Mouse (Mus musculus): ENCODE data around the gene Fam172a. TPM values are rescaled to one million over a fixed set of nuclear protein-coding genes. Genes with fewer than 3 reads are reported as not detected.
A peak's percentile ranks its signal among the peaks of the same experiment; 100 is the strongest.
"Not testable (repeated sequence)": the region's sequence is repeated elsewhere in the genome, so short reads cannot be mapped to it uniquely, and the experiment has no call there.

The Fam172a gene
- polyA plus RNA-seq (2012; rRNA removed) = 4.9 and 5.3 TPM in 2 replicates

- H3K36me3 ChIP-seq (ENCODE audit: control insufficient read depth, insufficient read depth, low read length); DNase-seq; H3K4me1 ChIP-seq (ENCODE audit: control insufficient read depth, insufficient read depth, low read length); H3K27ac ChIP-seq (ENCODE audit: insufficient read depth, low read depth, low read length); H3K4me3 ChIP-seq (ENCODE audit: insufficient read depth, low read depth, low read length); H3K27me3 ChIP-seq (replicated peaks; ENCODE audit: control insufficient read depth, insufficient read depth, low read length): not testable (repeated sequence)
- WGBS = no CpG with 5 or more reads among the region's 6 CpGs
These were observed at the start of gene Fam172a for GRCm38 (mm10) chr13:77701733-77702132. TSS of gene Fam172a (plus strand) at chr13:77702033.

- DNase-seq = no peak
- Histone ChIP-seq H3K4me1 (ENCODE audit: control insufficient read depth, insufficient read depth, low read length) (no peaks in the 10 kb centered on the region), H3K4me3 (ENCODE audit: insufficient read depth, low read depth, low read length) (no peak overlapping the region), H3K27ac (ENCODE audit: insufficient read depth, low read depth, low read length) (no peak overlapping the region), H3K36me3 (ENCODE audit: control insufficient read depth, insufficient read depth, low read length) (no peaks in the 10 kb centered on the region), H3K27me3 (replicated peaks; ENCODE audit: control insufficient read depth, insufficient read depth, low read length) (no peaks in the 10 kb centered on the region)
- TF ChIP-seq CTCF (conservative IDR thresholded peaks at IDR 0.05; ENCODE audit: insufficient read depth, insufficient read length, low read depth, low read length) (no peak), POLR2A (IDR thresholded peaks at IDR 0.05; ENCODE audit: low read depth, low read length) (no peak)
- WGBS = 31% methylated on average over 2 of the region's 2 CpGs
These were observed 13.2 kb upstream of the Fam172a start for GRCm38 (mm10) chr13:77688651-77689050.

- H3K4me1 ChIP-seq (ENCODE audit: control insufficient read depth, insufficient read depth, low read length) = no peaks in the 10 kb centered on the region
- TF ChIP-seq CTCF (conservative IDR thresholded peaks at IDR 0.05; ENCODE audit: insufficient read depth, insufficient read length, low read depth, low read length) (no peak), POLR2A (IDR thresholded peaks at IDR 0.05; ENCODE audit: low read depth, low read length) (peak; percentile 40)
- H3K27ac ChIP-seq (ENCODE audit: insufficient read depth, low read depth, low read length) = no peak overlapping the region; the same call in 1 of the 2 replicates
- H3K27me3 ChIP-seq (replicated peaks; ENCODE audit: control insufficient read depth, insufficient read depth, low read length) = no peaks in the 10 kb centered on the region
- H3K4me3 ChIP-seq (ENCODE audit: insufficient read depth, low read depth, low read length) = peak overlapping the region; percentile 84
- under 1% methylated on average over 35 of the region's 35 CpGs for WGBS
- H3K36me3 ChIP-seq (ENCODE audit: control insufficient read depth, insufficient read depth, low read length) = no peaks in the 10 kb centered on the region
- peak; percentile 96 for DNase-seq
These were observed 6.7 kb downstream of the Fam172a start for GRCm38 (mm10) chr13:77708514-77709013.

- no peaks in the 10 kb centered on the region for H3K36me3 ChIP-seq (ENCODE audit: control insufficient read depth, insufficient read depth, low read length)
- H3K27me3 ChIP-seq (replicated peaks; ENCODE audit: control insufficient read depth, insufficient read depth, low read length) = no peaks in the 10 kb centered on the region
- no peak overlapping the region for H3K4me3 ChIP-seq (ENCODE audit: insufficient read depth, low read depth, low read length)
- no peak overlapping the region for H3K27ac ChIP-seq (ENCODE audit: insufficient read depth, low read depth, low read length)
- WGBS = 91% methylated on average over 2 of the region's 2 CpGs
- TF ChIP-seq POLR2A (IDR thresholded peaks at IDR 0.05; ENCODE audit: low read depth, low read length) = no peak
- no peak for TF ChIP-seq CTCF (conservative IDR thresholded peaks at IDR 0.05; ENCODE audit: insufficient read depth, insufficient read length, low read depth, low read length)
- no peak for DNase-seq
- H3K4me1 ChIP-seq (ENCODE audit: control insufficient read depth, insufficient read depth, low read length) = no peaks in the 10 kb centered on the region
These were observed 15.7 kb downstream of the Fam172a start for GRCm38 (mm10) chr13:77717499-77717898.

GRCm38 (mm10) chr13:77742822-77743221, 41.0 kb downstream of the Fam172a start:
- Histone ChIP-seq H3K27me3 (replicated peaks; ENCODE audit: control insufficient read depth, insufficient read depth, low read length) (no peaks in the 10 kb centered on the region), H3K4me1 (ENCODE audit: control insufficient read depth, insufficient read depth, low read length) (no peaks in the 10 kb centered on the region), H3K4me3 (ENCODE audit: insufficient read depth, low read depth, low read length) (no peak overlapping the region), H3K27ac (ENCODE audit: insufficient read depth, low read depth, low read length) (no peak overlapping the region), H3K36me3 (ENCODE audit: control insufficient read depth, insufficient read depth, low read length) (no peaks in the 10 kb centered on the region)
- DNase-seq = no peak
- TF ChIP-seq CTCF (conservative IDR thresholded peaks at IDR 0.05; ENCODE audit: insufficient read depth, insufficient read length, low read depth, low read length) = no peak
- TF ChIP-seq POLR2A (IDR thresholded peaks at IDR 0.05; ENCODE audit: low read depth, low read length) = no peak

GRCm38 (mm10) chr13:77777606-77778005, 75.8 kb downstream of the Fam172a start:
- 59% methylated on average over 2 of the region's 2 CpGs for WGBS
- Histone ChIP-seq H3K4me3 (ENCODE audit: insufficient read depth, low read depth, low read length) (no peak overlapping the region), H3K27me3 (replicated peaks; ENCODE audit: control insufficient read depth, insufficient read depth, low read length) (no peaks in the 10 kb centered on the region), H3K36me3 (ENCODE audit: control insufficient read depth, insufficient read depth, low read length) (no peaks in the 10 kb centered on the region), H3K27ac (ENCODE audit: insufficient read depth, low read depth, low read length) (no peak overlapping the region), H3K4me1 (ENCODE audit: control insufficient read depth, insufficient read depth, low read length) (no peaks in the 10 kb centered on the region)
- no peak for DNase-seq
- TF ChIP-seq POLR2A (IDR thresholded peaks at IDR 0.05; ENCODE audit: low read depth, low read length) (no peak), CTCF (conservative IDR thresholded peaks at IDR 0.05; ENCODE audit: insufficient read depth, insufficient read length, low read depth, low read length) (no peak)

- H3K4me1 ChIP-seq (ENCODE audit: control insufficient read depth, insufficient read depth, low read length); H3K27me3 ChIP-seq (replicated peaks; ENCODE audit: control insufficient read depth, insufficient read depth, low read length); H3K4me3 ChIP-seq (ENCODE audit: insufficient read depth, low read depth, low read length); H3K36me3 ChIP-seq (ENCODE audit: control insufficient read depth, insufficient read depth, low read length); DNase-seq; H3K27ac ChIP-seq (ENCODE audit: insufficient read depth, low read depth, low read length): not testable (repeated sequence)
- WGBS = 94% methylated on average over 2 of the region's 2 CpGs
These were observed 105.5 kb downstream of the Fam172a start for GRCm38 (mm10) chr13:77807341-77807740.

- WGBS = 92% methylated on average over 1 of the region's 1 CpGs
- no peak for DNase-seq
- TF ChIP-seq CTCF (conservative IDR thresholded peaks at IDR 0.05; ENCODE audit: insufficient read depth, insufficient read length, low read depth, low read length) = no peak
- TF ChIP-seq POLR2A (IDR thresholded peaks at IDR 0.05; ENCODE audit: low read depth, low read length) = no peak
These were observed 108.6 kb downstream of the Fam172a start for GRCm38 (mm10) chr13:77810449-77810848.

More at GRCm38 (mm10) chr13:77810449-77810848, 108.6 kb downstream of the Fam172a start:
- Histone ChIP-seq H3K27ac (ENCODE audit: insufficient read depth, low read depth, low read length) (no peak overlapping the region), H3K4me1 (ENCODE audit: control insufficient read depth, insufficient read depth, low read length) (no peaks in the 10 kb centered on the region), H3K4me3 (ENCODE audit: insufficient read depth, low read depth, low read length) (no peak overlapping the region), H3K27me3 (replicated peaks; ENCODE audit: control insufficient read depth, insufficient read depth, low read length) (no peaks in the 10 kb centered on the region), H3K36me3 (ENCODE audit: control insufficient read depth, insufficient read depth, low read length) (no peaks in the 10 kb centered on the region)
